ENCODE assay signal across 9 mouse cellular contexts in the genomic region with DNA sequence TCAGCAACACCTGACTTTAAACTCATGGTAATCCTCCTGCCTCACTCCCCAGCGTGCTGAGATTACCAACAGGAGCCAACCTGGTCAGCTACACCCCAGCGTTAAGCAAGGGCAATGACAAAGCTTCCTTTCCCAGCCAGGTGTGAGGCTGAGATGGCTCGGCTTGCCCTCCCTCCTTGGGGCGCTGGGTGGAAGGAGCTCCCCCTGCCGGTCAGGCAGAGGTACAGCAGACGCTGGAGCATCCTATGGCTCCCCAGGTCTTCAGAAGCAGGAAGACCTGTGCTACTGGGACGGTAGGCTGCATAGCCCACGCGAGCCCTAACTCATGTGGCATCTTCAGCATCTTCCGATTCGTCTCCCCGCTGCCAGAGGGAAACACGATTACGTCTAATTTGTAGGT.
A peak's percentile ranks its signal among the peaks of the same experiment; 100 is the strongest.
DNase-seq lines count a peak whose midpoint lies in the region; ATAC-seq lines count a peak whose summit lies in the region.
"Had no signal": no experiment of that assay in that cellular context is flagged by ENCODE, and none has a peak within 500 bp of the region (broad histone marks: within the 10 kb centered on the region; RNA-seq: fewer than 3 reads in every experiment).

No protein-coding gene starts in this region.

- no peak overlapping the region for H3K9ac ChIP-seq in kidney, embryonic 15.5 days
- H3K9ac ChIP-seq: midbrain, embryonic 12.5 days had no signal

- no peak for ATAC-seq in kidney, embryonic 15.5 days (replicated peaks; ENCODE audit: low FRiP score)
- ATAC-seq in erythroid progenitor cell, adult 5-6 weeks (replicated peaks; ENCODE audit: low FRiP score, poor library complexity, severe bottlenecking): peak; percentile 67

- H3K4me2 ChIP-seq in kidney, embryonic 15.5 days: no peak overlapping the region
- H3K4me2 ChIP-seq: midbrain, embryonic 12.5 days had no signal

- peak; percentile 15 for DNase-seq in kidney, adult 18-20 months
- peak; percentile 83 for DNase-seq in CD4-positive, CD25-positive, alpha-beta regulatory T cell, adult 2 months (ENCODE audit: low read depth, low spot score)
- peak; percentile 53 for DNase-seq in T-cell, adult 2 months (ENCODE audit: low spot score)
- peak; percentile 65 to 69 for DNase-seq in natural killer cell, adult 2 months (ENCODE audit: low spot score in 2 of 2)
- peak; percentile 57 for DNase-seq in urinary bladder, postnatal 25 days (ENCODE audit: low spot score)
- DNase-seq in adipocyte (ENCODE audit: low spot score): no peak

- H3K27me3 ChIP-seq in kidney, embryonic 15.5 days: peaks cover 70% of the 10 kb centered on the region

- no peaks in the 10 kb centered on the region for H3K36me3 ChIP-seq in kidney, embryonic 15.5 days
- H3K36me3 ChIP-seq: midbrain, embryonic 12.5 days had no signal

- peaks cover 19% of the 10 kb centered on the region for H3K4me1 ChIP-seq in kidney, embryonic 15.5 days
- H3K4me1 ChIP-seq: midbrain, embryonic 12.5 days had no signal

- 12% methylated on average over 14 of the region's 14 CpGs for WGBS in kidney, embryonic 15.5 days

- H3K4me3 ChIP-seq in kidney, embryonic 15.5 days (replicated peaks): no peak overlapping the region
- H3K4me3 ChIP-seq: midbrain, embryonic 12.5 days had no signal

- H3K27ac ChIP-seq in kidney, embryonic 15.5 days: no peak overlapping the region
- H3K27ac ChIP-seq: midbrain, embryonic 12.5 days had no signal

- 0 out of 2 replicates have a peak, but pooled peaks cover 3% of the 10 kb centered on the region for H3K9me3 ChIP-seq in kidney, embryonic 15.5 days (replicated peaks)
- H3K9me3 ChIP-seq: midbrain, embryonic 12.5 days had no signal
